Mouse (Mus musculus) liver, adult 2 months (tissue): ENCODE data around the gene Sytl1.

Experiments used
- CTCF ChIP-seq: fragments of 200-500 bp; IDR thresholded peaks from 2 replicates; pipeline ENCODE4 v1.5.1; 2011; ENCODE audit warnings: low read depth, low read length, control low read depth
- POLR2A ChIP-seq: fragments of 200-500 bp; IDR thresholded peaks from 2 replicates; pipeline ENCODE4 v1.6.1; 2011; ENCODE audit warnings: low read length, control low read depth; ENCODE audit not compliant: insufficient read depth; ENCODE audit errors: extremely low read depth

DNA sequence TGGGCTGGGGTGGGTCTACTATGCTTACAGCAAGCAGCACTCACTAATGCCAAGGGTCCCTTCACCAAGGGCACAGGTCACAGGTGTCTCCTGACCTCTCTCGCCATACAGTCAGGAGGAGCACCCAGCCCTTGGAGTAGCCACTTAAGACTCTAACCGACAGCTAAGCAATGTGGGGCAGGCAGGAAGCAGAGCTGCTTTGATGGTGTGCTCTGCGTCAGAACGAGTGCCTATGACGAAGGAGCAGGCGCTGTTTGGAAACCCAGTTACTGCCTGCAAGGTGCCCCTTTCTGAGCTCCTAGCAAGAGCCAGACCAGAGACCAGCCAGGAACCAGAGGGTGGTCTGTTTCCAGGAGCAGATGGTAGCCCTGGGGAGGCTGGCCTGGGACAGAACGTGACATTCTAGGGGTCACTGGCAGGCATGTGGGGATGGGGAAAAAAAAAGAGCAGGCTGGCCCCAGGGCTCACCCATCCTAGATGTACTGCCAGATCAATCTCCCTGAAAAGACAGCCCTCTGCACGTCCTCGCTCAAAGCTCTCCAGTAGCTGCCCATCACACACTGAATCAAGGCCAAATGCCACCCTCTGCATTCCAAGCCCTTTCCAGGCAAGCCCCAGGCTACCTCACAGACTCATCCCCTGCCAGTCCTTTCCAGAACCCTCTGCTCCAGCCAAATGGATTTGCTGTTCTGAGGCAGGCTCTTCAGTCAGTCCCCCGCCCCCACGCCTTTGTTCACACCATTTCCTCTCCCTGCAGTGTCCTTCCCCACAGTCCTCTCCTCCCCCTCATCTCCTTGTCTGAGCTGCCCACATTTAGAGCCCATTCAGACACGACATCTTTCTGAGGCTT, 35.8 kb upstream of the Sytl1 start:
- TF ChIP-seq POLR2A: no peak
- TF ChIP-seq CTCF: no peak
